Mouse (Mus musculus): ENCODE data around the gene Lalba. TPM values are rescaled to one million over a fixed set of nuclear protein-coding genes. Genes with fewer than 3 reads are reported as not detected.
"Not testable (repeated sequence)": the region's sequence is repeated elsewhere in the genome, so short reads cannot be mapped to it uniquely, and the experiment has no call there.

The Lalba gene
- total RNA-seq, 1 experiment, result not detected

GRCm38 (mm10) chr15:98514146-98514545, 31.6 kb upstream of the Lalba start:
- Histone ChIP-seq H3K36me3 (ENCODE audit: control insufficient read depth, insufficient read depth, low read length, poor library complexity, severe bottlenecking) (peaks cover 10% of the 10 kb centered on the region), H3K27ac (ENCODE audit: insufficient read depth, low read depth, low read length, poor library complexity, severe bottlenecking) (no peak overlapping the region), H3K9me3 (ENCODE audit: control insufficient read depth, insufficient read depth, low read depth, low read length) (no peaks in the 10 kb centered on the region), H3K9ac (ENCODE audit: insufficient read depth, low read depth, low read length, poor library complexity, severe bottlenecking) (no peak overlapping the region), H3K4me1 (ENCODE audit: control insufficient read depth in 2 of 2, insufficient read depth in 2 of 2, low read length in 2 of 2, poor library complexity in 1 of 2) (peaks cover 0 to 2% of the 10 kb centered on the region in 2 experiments; a peak in 2 of 4 replicates), H3K4me3 (ENCODE audit: insufficient read depth in 1 of 2, low read depth in 1 of 2, low read length in 2 of 2, poor library complexity in 1 of 2, severe bottlenecking in 1 of 2) (no peak overlapping the region)
- TF ChIP-seq CHD2 (IDR thresholded peaks at IDR 0.05; ENCODE audit: low read depth, low read length), result no peak
- TF ChIP-seq ZNF384 (IDR thresholded peaks at IDR 0.05; ENCODE audit: low read depth, low read length), result no peak
- TF ChIP-seq ZC3H11A (IDR thresholded peaks at IDR 0.05; ENCODE audit: borderline replicate concordance, low read depth, low read length), result no peak
- no peak for TF ChIP-seq MAFK (IDR thresholded peaks at IDR 0.05; ENCODE audit: insufficient read depth, low read depth, low read length)
- no peak for TF ChIP-seq HCFC1 (IDR thresholded peaks at IDR 0.05; ENCODE audit: borderline replicate concordance, insufficient read depth, low read length)
- no peak for DNase-seq (ENCODE audit: low read depth, low spot score)
- in situ Hi-C loops (cut with MboI; ENCODE audit: low sequenced_read_pairs in 2 of 2, unreplicated experiment in 2 of 2), result no loop called here

GRCm38 (mm10) chr15:98513676-98514075, 31.2 kb upstream of the Lalba start:
- in situ Hi-C loops (cut with MboI; ENCODE audit: low sequenced_read_pairs in 2 of 2, unreplicated experiment in 2 of 2); H3K36me3 ChIP-seq (ENCODE audit: control insufficient read depth, insufficient read depth, low read length, poor library complexity, severe bottlenecking); H3K27ac ChIP-seq (ENCODE audit: insufficient read depth, low read depth, low read length, poor library complexity, severe bottlenecking); H3K9ac ChIP-seq (ENCODE audit: insufficient read depth, low read depth, low read length, poor library complexity, severe bottlenecking); H3K9me3 ChIP-seq (ENCODE audit: control insufficient read depth, insufficient read depth, low read depth, low read length); H3K4me3 ChIP-seq (ENCODE audit: insufficient read depth in 1 of 2, low read depth in 1 of 2, low read length in 2 of 2, poor library complexity in 1 of 2, severe bottlenecking in 1 of 2); DNase-seq (ENCODE audit: low read depth, low spot score); H3K4me1 ChIP-seq (ENCODE audit: control insufficient read depth in 2 of 2, insufficient read depth in 2 of 2, low read length in 2 of 2, poor library complexity in 1 of 2): not testable (repeated sequence)

GRCm38 (mm10) chr15:98512799-98513321, 30.3 kb upstream of the Lalba start:
- no peaks in the 10 kb centered on the region for H3K9me3 ChIP-seq (ENCODE audit: control insufficient read depth, insufficient read depth, low read depth, low read length)
- no peak overlapping the region for H3K9ac ChIP-seq (ENCODE audit: insufficient read depth, low read depth, low read length, poor library complexity, severe bottlenecking)
- H3K4me3 ChIP-seq (ENCODE audit: insufficient read depth in 1 of 2, low read depth in 1 of 2, low read length in 2 of 2, poor library complexity in 1 of 2, severe bottlenecking in 1 of 2), result no peak overlapping the region
- no peak for DNase-seq (ENCODE audit: low read depth, low spot score)
- in situ Hi-C loops (cut with MboI; ENCODE audit: low sequenced_read_pairs in 2 of 2, unreplicated experiment in 2 of 2), result no loop called here
- no peak overlapping the region for H3K27ac ChIP-seq (ENCODE audit: insufficient read depth, low read depth, low read length, poor library complexity, severe bottlenecking)
- H3K36me3 ChIP-seq (ENCODE audit: control insufficient read depth, insufficient read depth, low read length, poor library complexity, severe bottlenecking), result peaks cover 2% of the 10 kb centered on the region; the same call in 1 of the 2 replicates
- TF ChIP-seq HCFC1 (IDR thresholded peaks at IDR 0.05; ENCODE audit: borderline replicate concordance, insufficient read depth, low read length) (no peak), ZNF384 (IDR thresholded peaks at IDR 0.05; ENCODE audit: low read depth, low read length) (no peak), MAFK (IDR thresholded peaks at IDR 0.05; ENCODE audit: insufficient read depth, low read depth, low read length) (no peak)
- peaks cover 0 to 3% of the 10 kb centered on the region in 2 experiments; a peak in 2 of 4 replicates for H3K4me1 ChIP-seq (ENCODE audit: control insufficient read depth in 2 of 2, insufficient read depth in 2 of 2, low read length in 2 of 2, poor library complexity in 1 of 2)

GRCm38 (mm10) chr15:98512232-98512631, 29.7 kb upstream of the Lalba start:
- Histone ChIP-seq H3K4me1 (ENCODE audit: control insufficient read depth in 2 of 2, insufficient read depth in 2 of 2, low read length in 2 of 2, poor library complexity in 1 of 2) (peaks cover 0 to 8% of the 10 kb centered on the region in 2 experiments; a peak in 2 of 4 replicates), H3K36me3 (ENCODE audit: control insufficient read depth, insufficient read depth, low read length, poor library complexity, severe bottlenecking) (no peaks in the 10 kb centered on the region), H3K27ac (ENCODE audit: insufficient read depth, low read depth, low read length, poor library complexity, severe bottlenecking) (no peak overlapping the region), H3K9ac (ENCODE audit: insufficient read depth, low read depth, low read length, poor library complexity, severe bottlenecking) (no peak overlapping the region), H3K9me3 (ENCODE audit: control insufficient read depth, insufficient read depth, low read depth, low read length) (no peaks in the 10 kb centered on the region), H3K4me3 (ENCODE audit: insufficient read depth in 1 of 2, low read depth in 1 of 2, low read length in 2 of 2, poor library complexity in 1 of 2, severe bottlenecking in 1 of 2) (no peak overlapping the region)
- in situ Hi-C loops (cut with MboI; ENCODE audit: low sequenced_read_pairs in 2 of 2, unreplicated experiment in 2 of 2), result no loop called here
- DNase-seq (ENCODE audit: low read depth, low spot score), result no peak
- TF ChIP-seq MAFK (IDR thresholded peaks at IDR 0.05; ENCODE audit: insufficient read depth, low read depth, low read length), result no peak
- TF ChIP-seq HCFC1 (IDR thresholded peaks at IDR 0.05; ENCODE audit: borderline replicate concordance, insufficient read depth, low read length), result no peak
- TF ChIP-seq ZNF384 (IDR thresholded peaks at IDR 0.05; ENCODE audit: low read depth, low read length), result no peak
- TF ChIP-seq ZC3H11A (IDR thresholded peaks at IDR 0.05; ENCODE audit: borderline replicate concordance, low read depth, low read length), result no peak
- TF ChIP-seq CHD2 (IDR thresholded peaks at IDR 0.05; ENCODE audit: low read depth, low read length), result no peak

- no peak overlapping the region for H3K27ac ChIP-seq (ENCODE audit: insufficient read depth, low read depth, low read length, poor library complexity, severe bottlenecking)
- no peaks in the 10 kb centered on the region for H3K9me3 ChIP-seq (ENCODE audit: control insufficient read depth, insufficient read depth, low read depth, low read length)
- H3K4me3 ChIP-seq (ENCODE audit: insufficient read depth in 1 of 2, low read depth in 1 of 2, low read length in 2 of 2, poor library complexity in 1 of 2, severe bottlenecking in 1 of 2), result no peak overlapping the region
- DNase-seq (ENCODE audit: low read depth, low spot score), result no peak
- peaks cover 0 to 8% of the 10 kb centered on the region in 2 experiments; a peak in 2 of 4 replicates for H3K4me1 ChIP-seq (ENCODE audit: control insufficient read depth in 2 of 2, insufficient read depth in 2 of 2, low read length in 2 of 2, poor library complexity in 1 of 2)
- TF ChIP-seq ZNF384 (IDR thresholded peaks at IDR 0.05; ENCODE audit: low read depth, low read length), result no peak
- H3K36me3 ChIP-seq (ENCODE audit: control insufficient read depth, insufficient read depth, low read length, poor library complexity, severe bottlenecking), result no peaks in the 10 kb centered on the region
- no peak overlapping the region for H3K9ac ChIP-seq (ENCODE audit: insufficient read depth, low read depth, low read length, poor library complexity, severe bottlenecking)
- in situ Hi-C loops (cut with MboI; ENCODE audit: low sequenced_read_pairs in 2 of 2, unreplicated experiment in 2 of 2), result no loop called here
These were observed 28.9 kb upstream of the Lalba start for GRCm38 (mm10) chr15:98511386-98511928.

Measured in ES-E14 (cell line).